Mouse (Mus musculus) kidney, adult 11 months (tissue): ENCODE measurements around the gene Chsy1.

Experiments used
- DNase-seq: peaks from one replicate; pipeline ENCODE4 v3.0.0; 2022

Chsy1 gene

DNA sequence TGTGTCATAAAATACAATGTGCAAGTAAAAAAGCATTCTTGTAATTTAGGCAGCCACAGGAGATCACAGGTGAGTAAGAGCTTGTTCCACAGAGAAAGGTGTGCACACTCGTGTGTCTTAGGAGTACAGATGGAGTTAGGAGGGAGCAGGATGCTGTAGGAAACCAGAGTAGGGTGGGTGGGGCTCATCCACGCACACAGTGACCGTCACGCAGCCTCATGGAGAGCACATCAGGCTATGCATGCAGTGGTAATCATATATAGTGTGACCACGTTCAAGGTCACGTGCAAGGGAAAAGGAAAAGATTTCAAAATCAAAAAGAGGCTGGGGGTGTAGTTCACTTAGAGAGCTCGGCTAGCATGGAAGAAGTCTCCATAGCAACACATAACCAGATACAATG, 33.2 kb downstream of the Chsy1 start:
- DNase-seq: no peak

- no peak for DNase-seq
These were observed 35.2 kb downstream of the Chsy1 start for GRCm38 (mm10) chr7:66144543-66144942.

- no peak for DNase-seq
These were observed 37.8 kb downstream of the Chsy1 start for GRCm38 (mm10) chr7:66147156-66147555.

DNA sequence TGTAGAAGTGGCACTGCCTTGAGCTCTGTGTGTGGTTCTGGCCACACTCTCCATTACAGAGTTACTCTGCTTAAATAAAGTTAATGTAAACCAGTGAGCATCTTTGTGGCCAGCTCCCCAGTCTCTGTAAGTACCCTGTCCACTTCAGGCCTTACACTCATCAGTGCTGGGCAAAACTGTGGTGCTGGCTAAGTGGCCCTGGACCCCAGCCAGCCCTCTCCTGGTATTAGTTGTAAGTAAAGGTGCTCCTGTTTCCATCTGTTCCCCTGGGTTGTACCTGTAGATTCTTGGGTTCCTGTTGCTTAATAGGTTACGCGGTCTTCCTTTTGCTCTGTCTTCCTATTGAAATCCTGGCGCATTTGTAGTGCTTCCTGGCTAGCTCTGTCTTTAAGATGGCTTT, 38.5 kb downstream of the Chsy1 start:
- no peak for DNase-seq

- DNase-seq: no peak
These were observed 40.2 kb downstream of the Chsy1 start for GRCm38 (mm10) chr7:66149506-66149905.

DNA sequence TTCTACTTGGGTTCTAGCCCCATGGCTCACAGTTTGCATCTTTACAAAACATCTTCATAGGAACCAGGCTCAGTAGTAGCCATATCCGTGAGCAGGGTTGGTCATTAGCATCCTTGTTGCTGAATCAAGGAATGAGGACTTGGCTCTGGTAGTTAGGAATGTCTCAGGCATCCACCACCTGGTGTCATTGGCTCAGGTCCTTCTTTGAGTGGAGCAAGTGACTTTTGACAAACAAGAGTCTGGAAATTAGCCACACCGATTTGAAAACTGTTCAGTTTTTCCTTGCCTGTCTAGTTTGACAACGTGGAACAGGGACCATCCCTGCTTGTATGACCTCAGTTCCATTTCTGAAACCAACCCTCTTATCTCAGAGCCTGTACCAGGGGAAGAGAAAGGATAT, 41.1 kb downstream of the Chsy1 start:
- no peak for DNase-seq

GRCm38 (mm10) chr7:66157413-66157812, 48.1 kb downstream of the Chsy1 start:
- no peak for DNase-seq

DNA sequence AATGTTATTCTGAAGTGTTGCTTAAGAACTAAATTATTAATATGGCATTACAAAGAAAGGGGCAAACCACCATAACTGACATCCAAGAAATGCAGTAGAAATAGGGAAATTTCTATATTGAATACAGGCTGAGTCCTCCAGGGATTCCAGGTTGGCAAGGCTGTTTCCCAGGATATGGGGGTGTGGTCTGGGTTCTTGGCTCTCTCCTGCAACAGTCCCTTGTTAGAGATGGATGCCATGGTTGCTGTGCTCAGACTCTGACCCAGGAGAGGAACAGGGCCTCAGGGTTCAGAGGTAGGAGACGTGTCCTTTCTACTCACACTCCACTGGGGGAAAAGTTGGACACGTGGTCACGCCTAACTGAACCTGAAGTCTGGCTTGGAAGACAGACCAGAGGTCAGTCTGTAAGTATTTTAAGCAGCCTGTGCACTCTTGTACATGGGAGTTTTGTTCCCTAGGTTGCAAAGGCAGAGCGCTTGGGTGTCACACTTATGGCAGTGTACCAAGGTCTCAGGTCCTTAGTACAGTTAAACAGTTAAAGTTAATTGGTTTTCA, 48.6 kb downstream of the Chsy1 start:
- peak; percentile 91 for DNase-seq

GRCm38 (mm10) chr7:66158616-66159129, 49.4 kb downstream of the Chsy1 start:
- no peak for DNase-seq

GRCm38 (mm10) chr7:66159961-66160360, 50.6 kb downstream of the Chsy1 start:
- no peak for DNase-seq

- DNase-seq: no peak
These were observed 52.5 kb downstream of the Chsy1 start for GRCm38 (mm10) chr7:66161836-66162235.

GRCm38 (mm10) chr7:66162489-66162888, 53.2 kb downstream of the Chsy1 start:
- no peak for DNase-seq

DNA sequence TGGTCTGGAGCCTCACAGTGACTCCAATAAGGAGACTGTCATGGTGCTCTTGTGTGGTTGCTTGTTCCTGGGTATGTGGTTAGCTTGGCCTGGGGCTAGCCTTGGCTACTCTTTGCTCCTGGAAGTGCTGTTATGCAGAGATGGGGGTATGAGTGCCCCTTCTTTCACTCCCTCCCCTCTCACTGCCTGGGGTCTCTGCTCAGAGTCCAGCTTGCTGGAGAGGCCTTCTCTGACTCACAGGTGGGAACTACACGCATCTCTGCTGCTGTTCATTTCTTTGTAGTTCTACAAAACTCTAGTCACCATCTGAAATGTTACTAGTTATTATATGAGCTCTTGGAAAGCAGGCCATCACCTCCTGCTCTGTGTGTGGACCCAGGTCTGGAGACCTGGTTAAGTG, 53.7 kb downstream of the Chsy1 start:
- DNase-seq: no peak

DNA sequence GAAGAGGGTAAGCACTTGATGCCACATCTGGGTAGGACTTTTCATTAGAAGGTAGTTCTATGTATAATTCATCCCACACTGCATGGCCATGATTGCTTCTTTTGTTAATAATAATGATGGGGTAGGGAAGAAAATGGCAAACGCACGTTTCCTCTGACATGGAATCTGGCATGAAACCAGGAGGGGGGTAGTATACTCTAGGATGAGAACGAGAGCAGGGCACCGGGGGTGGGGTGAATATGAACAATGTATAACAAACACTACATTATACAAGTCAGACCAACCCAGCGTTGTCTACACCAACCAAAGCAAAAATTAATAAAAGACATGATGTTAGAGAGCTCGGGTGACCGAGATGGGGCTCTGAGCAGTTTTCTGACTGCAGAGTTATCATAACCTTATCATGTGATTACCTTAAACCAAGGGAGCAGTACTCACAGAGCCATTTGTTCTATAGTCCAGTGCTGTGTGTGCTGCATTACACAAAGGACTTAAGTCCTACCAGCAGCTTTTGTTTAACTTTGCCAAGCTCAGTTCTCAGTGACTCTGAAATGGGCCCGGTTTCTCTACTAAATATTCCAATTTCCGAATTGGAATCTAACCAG, 55.2 kb downstream of the Chsy1 start:
- no peak for DNase-seq

DNA sequence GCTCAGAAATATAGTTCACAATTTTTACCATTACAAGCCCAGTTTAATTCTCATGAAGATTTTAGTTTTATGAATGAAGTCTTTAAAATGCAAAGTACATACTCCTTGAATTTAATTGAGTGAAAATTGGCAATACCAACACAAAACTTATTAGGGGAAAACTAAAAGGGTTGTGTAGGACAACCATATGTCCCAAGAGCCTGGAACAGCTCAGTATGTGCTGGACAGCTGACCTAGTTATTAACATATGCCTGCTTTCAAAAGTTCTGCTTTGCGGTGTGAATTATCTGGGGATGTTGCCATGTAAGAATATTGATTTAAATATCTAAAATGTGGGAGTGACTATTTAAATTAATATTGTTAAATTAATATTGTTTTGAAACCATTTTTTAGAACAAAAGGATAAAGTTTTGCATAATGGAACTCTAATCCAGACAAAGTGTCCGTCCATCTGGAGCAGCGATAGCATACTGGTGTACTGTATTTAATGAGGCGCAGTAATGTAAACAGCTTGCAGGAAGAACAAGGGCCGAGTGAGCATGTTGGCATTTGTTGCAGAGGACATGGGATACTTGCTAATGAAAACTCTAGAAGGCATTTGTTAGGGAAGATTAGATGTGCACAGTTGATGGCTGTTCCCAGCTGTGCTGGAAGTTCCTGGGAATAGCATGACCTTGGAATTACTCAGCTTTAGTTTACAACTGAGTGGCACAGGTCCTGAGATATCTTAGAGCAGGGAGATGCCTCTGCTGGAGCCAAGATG, 55.9 kb downstream of the Chsy1 start:
- no peak for DNase-seq

GRCm38 (mm10) chr7:66168877-66169276, 59.6 kb downstream of the Chsy1 start:
- no peak for DNase-seq

DNA sequence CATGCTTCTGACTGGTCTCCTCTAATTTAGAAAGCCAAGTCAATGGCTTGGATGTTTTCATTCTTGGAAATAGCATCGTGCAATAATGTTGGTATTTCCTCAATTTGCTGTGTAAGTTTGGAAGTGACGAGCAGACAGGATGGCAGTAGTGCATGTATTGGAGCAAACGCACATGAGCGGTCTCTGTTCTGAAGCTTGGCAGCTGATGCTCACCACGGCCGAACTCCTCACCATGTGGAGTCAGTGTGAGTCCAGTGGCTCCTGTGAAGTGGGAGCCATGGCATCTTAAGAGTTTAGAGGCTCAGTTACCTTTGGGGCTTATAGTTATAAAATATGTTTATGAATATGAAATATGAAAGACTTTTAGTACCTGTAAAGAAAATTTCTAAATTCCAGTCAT, 60.2 kb downstream of the Chsy1 start:
- DNase-seq: no peak

GRCm38 (mm10) chr7:66170802-66171505, 61.6 kb downstream of the Chsy1 start:
- DNase-seq: no peak

DNA sequence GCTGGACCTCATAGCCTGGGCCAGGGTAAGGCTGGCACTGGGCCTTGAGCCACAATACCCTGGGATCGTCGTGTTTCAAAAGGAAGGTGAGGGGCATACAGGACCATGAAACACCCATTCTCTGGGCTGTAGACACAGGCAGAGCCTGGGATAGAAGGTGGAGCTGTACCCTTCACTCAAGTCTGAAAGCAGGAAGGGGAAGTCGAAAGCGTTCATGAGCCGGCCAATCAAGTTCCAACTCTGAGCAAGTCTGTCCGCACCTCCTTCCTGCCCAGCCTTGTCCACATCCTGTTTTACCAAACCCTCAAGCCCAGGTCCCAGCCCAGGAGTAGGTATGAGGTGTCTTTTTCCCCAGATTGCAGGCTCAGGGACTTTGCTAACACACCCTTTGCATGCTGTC, 66.4 kb downstream of the Chsy1 start:
- DNase-seq: no peak

GRCm38 (mm10) chr7:66176256-66176655, 66.9 kb downstream of the Chsy1 start:
- DNase-seq: no peak

GRCm38 (mm10) chr7:66176929-66177328, 67.6 kb downstream of the Chsy1 start:
- DNase-seq: no peak

DNA sequence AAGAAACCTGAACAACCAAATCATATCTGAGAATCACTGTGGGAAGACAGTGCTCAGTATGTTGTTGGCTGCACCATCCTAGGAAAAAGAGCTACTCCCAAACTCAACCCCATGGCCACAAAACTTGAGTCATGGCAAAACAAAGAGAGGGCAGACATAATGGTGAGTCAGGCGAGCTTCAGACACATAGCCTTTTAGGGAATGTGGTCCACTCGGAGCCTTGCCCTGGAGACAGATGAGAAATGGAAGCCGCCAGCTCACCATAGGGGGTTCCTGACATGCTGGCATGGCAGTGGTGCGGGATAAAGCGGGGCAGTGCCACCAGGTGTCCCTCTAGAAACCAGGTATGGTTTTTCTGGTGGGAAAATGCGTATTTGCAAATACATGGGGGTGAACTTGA, 68.8 kb downstream of the Chsy1 start:
- DNase-seq: no peak

GRCm38 (mm10) chr7:66179120-66179581, 69.8 kb downstream of the Chsy1 start:
- no peak for DNase-seq

DNA sequence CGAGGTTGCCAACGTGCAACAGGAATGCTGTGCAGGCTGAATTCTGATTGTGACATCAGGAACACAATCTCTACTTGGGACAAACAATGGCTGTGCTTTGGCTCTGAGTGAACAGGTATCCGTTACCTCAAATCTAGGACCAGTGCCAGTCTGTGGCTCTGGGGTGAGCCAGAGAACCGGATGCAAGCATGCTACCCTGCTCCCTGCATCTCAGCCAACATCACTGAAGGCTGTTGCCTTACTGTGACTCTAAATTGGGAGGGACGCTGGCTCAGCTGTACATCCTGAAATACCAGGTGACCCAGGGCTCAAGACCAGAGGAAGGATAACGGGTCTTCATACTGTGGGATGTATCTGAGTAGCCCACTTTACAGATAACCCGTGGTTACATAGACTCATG, 70.4 kb downstream of the Chsy1 start:
- DNase-seq: no peak
